7 mouse cellular contexts compared by ENCODE assay signal in the genomic region with DNA sequence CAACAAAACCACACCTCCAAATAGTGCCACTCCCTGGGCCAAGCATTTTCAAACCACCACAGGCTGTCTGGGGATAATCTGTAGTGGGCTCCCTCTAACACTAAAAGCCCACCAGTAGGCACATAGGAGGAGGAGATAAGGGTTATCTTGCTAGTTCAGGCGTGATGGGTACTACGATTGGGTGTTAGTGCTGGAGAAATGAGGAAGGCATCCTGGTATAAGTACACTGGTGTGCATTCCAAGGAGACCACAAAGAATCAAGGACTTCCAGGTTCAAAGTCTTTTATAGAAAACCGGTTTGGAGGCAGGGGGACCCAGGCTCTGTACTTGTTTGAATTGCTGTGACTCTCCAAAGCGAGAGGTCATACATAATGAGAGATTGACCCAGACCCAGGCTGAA. TPM values are rescaled to one million over a fixed set of nuclear protein-coding genes. Genes with fewer than 3 reads are reported as not detected.
DNase-seq lines count a peak whose midpoint lies in the region; ATAC-seq and TF ChIP-seq lines count a peak whose summit lies in the region.

No protein-coding gene starts in this region.

- no peaks in the 10 kb centered on the region for H3K9me3 ChIP-seq in lung, postnatal 0 days (ENCODE audit: low read length)
- no peaks in the 10 kb centered on the region for H3K9me3 ChIP-seq in limb, embryonic 13.5 days
- H3K9me3 ChIP-seq in stomach, embryonic 14.5 days (ENCODE audit: control insufficient read depth, low read depth, low read length), result no peaks in the 10 kb centered on the region; the same call in 1 of the 2 replicates

- TF ChIP-seq CTCF in lung, postnatal 0 days (IDR thresholded peaks at IDR 0.05), result no peak
- no peak for TF ChIP-seq CTCF in embryonic fibroblast, embryonic 13.5 days (IDR thresholded peaks at IDR 0.05; ENCODE audit: borderline replicate concordance, insufficient read depth, low read length)

- peak; percentile 81 for DNase-seq in lung, postnatal 0 days (ENCODE audit: low spot score)
- no peak for DNase-seq in lung, postnatal 36 days
- no peak for DNase-seq in testis, postnatal 14 days (ENCODE audit: low spot score)
- no peak for DNase-seq in layer of hippocampus, adult 9-10 months (ENCODE audit: low spot score)

- H3K27me3 ChIP-seq in lung, postnatal 0 days (replicated peaks; ENCODE audit: insufficient read depth, low read length), result no peaks in the 10 kb centered on the region
- H3K27me3 ChIP-seq in limb, embryonic 13.5 days, result no peaks in the 10 kb centered on the region
- no peaks in the 10 kb centered on the region for H3K27me3 ChIP-seq in stomach, embryonic 14.5 days (ENCODE audit: control insufficient read depth, insufficient read depth, low read length)

- WGBS in lung, postnatal 0 days, result 12% methylated on average over 4 of the region's 4 CpGs
- WGBS in limb, embryonic 13.5 days, result 22% methylated on average over 4 of the region's 4 CpGs
- WGBS in stomach, embryonic 14.5 days, result 10% methylated on average over 4 of the region's 4 CpGs

- TF ChIP-seq POLR2A in embryonic fibroblast, embryonic 13.5 days (IDR thresholded peaks at IDR 0.05; ENCODE audit: low read depth, low read length), result no peak

- peak overlapping the region; percentile 83 for H3K4me2 ChIP-seq in lung, postnatal 0 days (replicated peaks; ENCODE audit: low read depth, low read length)
- peak overlapping the region; percentile 71 for H3K4me2 ChIP-seq in limb, embryonic 13.5 days (replicated peaks)
- H3K4me2 ChIP-seq in stomach, embryonic 14.5 days (replicated peaks; ENCODE audit: low read depth, low read length), result peak overlapping the region; percentile 75

- H3K4me3 ChIP-seq in lung, postnatal 0 days (ENCODE audit: low read depth, low read length), result peak overlapping the region; percentile 69
- peak overlapping the region; percentile 77 for H3K4me3 ChIP-seq in embryonic fibroblast, embryonic 13.5 days (ENCODE audit: insufficient read depth, low read length)
- peak overlapping the region; percentile 67 for H3K4me3 ChIP-seq in limb, embryonic 13.5 days
- peak overlapping the region; percentile 67 for H3K4me3 ChIP-seq in stomach, embryonic 14.5 days (ENCODE audit: low read depth, low read length)

- peaks cover 5% of the 10 kb centered on the region; the same call in 1 of the 2 replicates for H3K36me3 ChIP-seq in lung, postnatal 0 days (ENCODE audit: insufficient read depth, low read length)
- peaks cover 11% of the 10 kb centered on the region for H3K36me3 ChIP-seq in limb, embryonic 13.5 days
- no peaks in the 10 kb centered on the region for H3K36me3 ChIP-seq in stomach, embryonic 14.5 days (ENCODE audit: control insufficient read depth, insufficient read depth, low read length)

- ATAC-seq in lung, postnatal 0 days, result peak; percentile 53
- no peak for ATAC-seq in limb, embryonic 13.5 days (ENCODE audit: low FRiP score, low read depth)
- ATAC-seq in stomach, embryonic 14.5 days (ENCODE audit: insufficient number of reproducible peaks, insufficient read depth, low FRiP score, low read depth), result peak; percentile 1; the same call in 1 of the 2 replicates

- peak overlapping the region; percentile 96 for H3K27ac ChIP-seq in lung, postnatal 0 days (ENCODE audit: low read length)
- peak overlapping the region; percentile 91 for H3K27ac ChIP-seq in embryonic fibroblast, embryonic 13.5 days (ENCODE audit: insufficient read depth, low read length)
- peak overlapping the region; percentile 95 for H3K27ac ChIP-seq in limb, embryonic 13.5 days
- peak overlapping the region; percentile 84 for H3K27ac ChIP-seq in stomach, embryonic 14.5 days (ENCODE audit: low read length)

- H3K9ac ChIP-seq in lung, postnatal 0 days (replicated peaks; ENCODE audit: low read depth), result peak overlapping the region; percentile 75; the same call in 1 of the 2 replicates
- H3K9ac ChIP-seq in limb, embryonic 13.5 days, result peak overlapping the region; percentile 90
- peak overlapping the region; percentile 61 for H3K9ac ChIP-seq in stomach, embryonic 14.5 days (replicated peaks; ENCODE audit: low read depth, low read length)

- 0 out of 2 replicates have a peak, but pooled peaks have one; percentile 8 for TF ChIP-seq EP300 in lung, postnatal 0 days (IDR thresholded peaks at IDR 0.05)

- H3K4me1 ChIP-seq in lung, postnatal 0 days (ENCODE audit: insufficient read depth, low read depth, low read length), result peaks cover 6% of the 10 kb centered on the region; the same call in 1 of the 2 replicates
- H3K4me1 ChIP-seq in embryonic fibroblast, embryonic 13.5 days (ENCODE audit: control insufficient read depth, insufficient read depth, low read length), result no peaks in the 10 kb centered on the region
- peaks cover 15% of the 10 kb centered on the region for H3K4me1 ChIP-seq in limb, embryonic 13.5 days
- peaks cover 10% of the 10 kb centered on the region for H3K4me1 ChIP-seq in stomach, embryonic 14.5 days (ENCODE audit: control insufficient read depth, insufficient read depth, low read length)

RNA-seq across cellular contexts. Expression of a gene that starts 0.4 kb away (rescaled TPM):
- 27.3 and 28.3 TPM in 2 replicates for polyA plus RNA-seq in lung, postnatal 0 days (2015; fragmentation: Nextera tagmentation; extraction: Ambion mirVana)
- polyA plus RNA-seq in embryonic fibroblast, embryonic 13.5 days (2011; ENCODE audit: insufficient read length, low read depth, missing spikeins), result 13.3 and 20.6 TPM in 2 replicates
- 36.6 and 37.0 TPM in 2 replicates for polyA plus RNA-seq in limb, embryonic 13.5 days (2015; fragmentation: Nextera tagmentation; extraction: Ambion mirVana)
- polyA plus RNA-seq in stomach, embryonic 14.5 days (2014; fragmentation: Nextera tagmentation; extraction: Ambion mirVana), result 28.4 and 29.7 TPM in 2 replicates

RNA-seq across cellular contexts. Expression of a gene that starts 13.5 kb away (rescaled TPM):
- 0.57 and 1.4 TPM in 2 replicates for polyA plus RNA-seq in lung, postnatal 0 days (2015; fragmentation: Nextera tagmentation; extraction: Ambion mirVana)
- not detected in 2 replicates for polyA plus RNA-seq in embryonic fibroblast, embryonic 13.5 days (2011; ENCODE audit: insufficient read length, low read depth, missing spikeins)
- polyA plus RNA-seq in limb, embryonic 13.5 days (2015; fragmentation: Nextera tagmentation; extraction: Ambion mirVana), result not detected in 2 replicates
- not detected in 2 replicates for polyA plus RNA-seq in stomach, embryonic 14.5 days (2014; fragmentation: Nextera tagmentation; extraction: Ambion mirVana)

RNA-seq across cellular contexts. Expression of a gene that starts 31.6 kb away (rescaled TPM):
- polyA plus RNA-seq in lung, postnatal 0 days (2015; fragmentation: Nextera tagmentation; extraction: Ambion mirVana), result 1.5 and 2.0 TPM in 2 replicates
- 4.4 and 7.4 TPM in 2 replicates for polyA plus RNA-seq in embryonic fibroblast, embryonic 13.5 days (2011; ENCODE audit: insufficient read length, low read depth, missing spikeins)
- 2.3 and 2.4 TPM in 2 replicates for polyA plus RNA-seq in limb, embryonic 13.5 days (2015; fragmentation: Nextera tagmentation; extraction: Ambion mirVana)
- 2.6 and 3.0 TPM in 2 replicates for polyA plus RNA-seq in stomach, embryonic 14.5 days (2014; fragmentation: Nextera tagmentation; extraction: Ambion mirVana)

RNA-seq across cellular contexts. Expression of a gene that starts 34.8 kb away (rescaled TPM):
- 0.14 and 0.29 TPM in 2 replicates for polyA plus RNA-seq in lung, postnatal 0 days (2015; fragmentation: Nextera tagmentation; extraction: Ambion mirVana)
- not detected in 2 replicates for polyA plus RNA-seq in embryonic fibroblast, embryonic 13.5 days (2011; ENCODE audit: insufficient read length, low read depth, missing spikeins)
- 90.2 and 93.8 TPM in 2 replicates for polyA plus RNA-seq in limb, embryonic 13.5 days (2015; fragmentation: Nextera tagmentation; extraction: Ambion mirVana)
- polyA plus RNA-seq in stomach, embryonic 14.5 days (2014; fragmentation: Nextera tagmentation; extraction: Ambion mirVana), result 0.07 TPM in 1 of 2 replicates, not detected in the other

RNA-seq across cellular contexts. Expression of a gene that starts 47.1 kb away (rescaled TPM):
- polyA plus RNA-seq in lung, postnatal 0 days (2015; fragmentation: Nextera tagmentation; extraction: Ambion mirVana), result 25.6 and 28.6 TPM in 2 replicates
- 27.7 and 31.3 TPM in 2 replicates for polyA plus RNA-seq in embryonic fibroblast, embryonic 13.5 days (2011; ENCODE audit: insufficient read length, low read depth, missing spikeins)
- polyA plus RNA-seq in limb, embryonic 13.5 days (2015; fragmentation: Nextera tagmentation; extraction: Ambion mirVana), result 56.6 and 61.4 TPM in 2 replicates
- 39.4 and 42.2 TPM in 2 replicates for polyA plus RNA-seq in stomach, embryonic 14.5 days (2014; fragmentation: Nextera tagmentation; extraction: Ambion mirVana)
